Mouse (Mus musculus) brain, embryonic 18.5 days (tissue): ENCODE data around the gene F11.

Experiments used
- DNase-seq: peaks from one replicate; pipeline ENCODE4 v3.0.0-alpha.2; 2012; ENCODE audit warnings: low read depth, low spot score

F11 gene

GRCm38 (mm10) chr8:45261920-45262319, at the start of gene F11:
Gene F11 (minus strand): TSS chr8:45262031.
- no peak for DNase-seq

GRCm38 (mm10) chr8:45310967-45311366, 49.1 kb upstream of the F11 start:
- no peak for DNase-seq

GRCm38 (mm10) chr8:45308366-45308765, 46.5 kb upstream of the F11 start, which contains the start of gene Gm45753:
Gene Gm45753 (minus strand): TSS chr8:45308466.
- no peak for DNase-seq

- no peak for DNase-seq
These were observed 43.6 kb upstream of the F11 start for GRCm38 (mm10) chr8:45305479-45305878.

GRCm38 (mm10) chr8:45304354-45304753, 42.5 kb upstream of the F11 start:
- no peak for DNase-seq

- DNase-seq: no peak
These were observed 40.6 kb upstream of the F11 start for GRCm38 (mm10) chr8:45302390-45302789.

- DNase-seq: no peak
These were observed 33.4 kb upstream of the F11 start for GRCm38 (mm10) chr8:45295276-45295675.

- no peak for DNase-seq
These were observed 32.9 kb upstream of the F11 start, which contains the start of gene Klkb1 for GRCm38 (mm10) chr8:45294687-45295086. Gene Klkb1 (minus strand): TSS chr8:45294859.

GRCm38 (mm10) chr8:45291790-45292189, 30.0 kb upstream of the F11 start:
- no peak for DNase-seq

GRCm38 (mm10) chr8:45281630-45282029, 19.8 kb upstream of the F11 start:
- DNase-seq: no peak

- DNase-seq: no peak
These were observed 15.6 kb upstream of the F11 start for GRCm38 (mm10) chr8:45277453-45277852.

GRCm38 (mm10) chr8:45274317-45274716, 12.5 kb upstream of the F11 start:
- no peak for DNase-seq

GRCm38 (mm10) chr8:45269056-45269455, 7.2 kb upstream of the F11 start:
- DNase-seq: no peak

- DNase-seq: no peak
These were observed 6.7 kb upstream of the F11 start for GRCm38 (mm10) chr8:45268485-45268884.

GRCm38 (mm10) chr8:45267611-45268391, 6.0 kb upstream of the F11 start:
- no peak for DNase-seq

- no peak for DNase-seq
These were observed 5.2 kb upstream of the F11 start for GRCm38 (mm10) chr8:45266993-45267392.

- no peak for DNase-seq
These were observed 3.1 kb upstream of the F11 start for GRCm38 (mm10) chr8:45264918-45265317.

- DNase-seq: no peak
These were observed 1.0 kb upstream of the F11 start for GRCm38 (mm10) chr8:45262851-45263250.

- no peak for DNase-seq
These were observed 3.4 kb downstream of the F11 start for GRCm38 (mm10) chr8:45258421-45258820.

- DNase-seq: no peak
These were observed 6.8 kb downstream of the F11 start for GRCm38 (mm10) chr8:45255040-45255439.

- no peak for DNase-seq
These were observed 7.5 kb downstream of the F11 start for GRCm38 (mm10) chr8:45254194-45254842.

- no peak for DNase-seq
These were observed 8.2 kb downstream of the F11 start for GRCm38 (mm10) chr8:45253586-45253985.

GRCm38 (mm10) chr8:45253111-45253510, 8.7 kb downstream of the F11 start:
- no peak for DNase-seq
